Mouse (Mus musculus): ENCODE data around the gene Svep1.

- TF ChIP-seq POLR2A (IDR thresholded peaks at IDR 0.05; ENCODE audit: control insufficient read depth, low read depth, low read length) (no peak), CTCF (IDR thresholded peaks at IDR 0.05; ENCODE audit: control insufficient read depth, insufficient read depth, insufficient replicate concordance, low read depth, low read length) (no peak)
Measured at GRCm38 (mm10) chr4:58223499-58223898, 16.8 kb upstream of the Svep1 start.

Data from testis, adult 2 months (tissue).